Mouse (Mus musculus) C2C12 (cell line): ENCODE measurements around the gene Mrps7. TPM values are rescaled to one million over a fixed set of nuclear protein-coding genes. Genes with fewer than 3 reads are reported as not detected.

ENCODE experiments used
- H3K27me3 ChIP-seq: one replicate; pipeline ENCODE4 v1.6.1; 2011; ENCODE audit not compliant: control insufficient read depth, insufficient read depth, insufficient read length
- H3K36me3 ChIP-seq: one replicate; pipeline ENCODE4 v1.6.1; 2011; ENCODE audit not compliant: control insufficient read depth, insufficient read depth
- H3K4me3 ChIP-seq: one replicate; pipeline ENCODE4 v1.5.1; 2011; ENCODE audit warnings: mild to moderate bottlenecking, control low read depth; ENCODE audit not compliant: poor library complexity, insufficient read depth, severe bottlenecking
- H3K79me2 ChIP-seq: one replicate; pipeline ENCODE4 v1.6.1; 2011; ENCODE audit not compliant: control insufficient read depth, insufficient read depth
- H3K79me3 ChIP-seq: one replicate; pipeline ENCODE4 v1.6.1; 2011; ENCODE audit warnings: low read depth, control low read depth
- H3ac ChIP-seq: one replicate; pipeline ENCODE3; 2011; ENCODE audit warnings: low read depth; ENCODE audit not compliant: control insufficient read depth, insufficient read length
- CEBPB ChIP-seq: IDR thresholded peaks from one replicate; pipeline ENCODE4 v1.6.1; 2011; ENCODE audit warnings: low read depth, mild to moderate bottlenecking, control low read depth, moderate library complexity
- CTCF ChIP-seq: IDR thresholded peaks from one replicate; pipeline ENCODE4 v1.5.1; 2011; ENCODE audit not compliant: control insufficient read depth, insufficient read depth, insufficient read length
- FOSL1 ChIP-seq: IDR thresholded peaks from one replicate; pipeline ENCODE4 v1.8.0; 2011; ENCODE audit warnings: mild to moderate bottlenecking, low read length; ENCODE audit not compliant: poor library complexity, insufficient read depth, severe bottlenecking
- MAX ChIP-seq: IDR thresholded peaks from one replicate; pipeline ENCODE4 v1.6.1; 2011; ENCODE audit warnings: mild to moderate bottlenecking, control low read depth
- MYOD1 ChIP-seq: IDR thresholded peaks from one replicate; pipeline ENCODE4 v1.6.1; 2011; ENCODE audit warnings: low read depth; ENCODE audit not compliant: control insufficient read depth, insufficient read length
- MYOG ChIP-seq: IDR thresholded peaks from one replicate; pipeline ENCODE4 v1.6.1; 2011; ENCODE audit not compliant: control insufficient read depth, insufficient read length; ENCODE audit errors: extremely low read depth
- USF1 ChIP-seq: IDR thresholded peaks from one replicate; pipeline ENCODE4 v1.6.1; 2011; ENCODE audit warnings: low read depth, mild to moderate bottlenecking, control low read depth, moderate library complexity
- polyA plus RNA-seq: library from polyadenylated mRNA; unstranded; fragments of >200 nt; fragmentation: generic; extraction: Trizol; gene quantifications from one replicate; pipeline ENCODE4 v1.2.1, GENCODE M21; 2012; ENCODE audit warnings: missing spikeins

The Mrps7 gene
- polyA plus RNA-seq, 1 experiment: 79.7 TPM

DNA sequence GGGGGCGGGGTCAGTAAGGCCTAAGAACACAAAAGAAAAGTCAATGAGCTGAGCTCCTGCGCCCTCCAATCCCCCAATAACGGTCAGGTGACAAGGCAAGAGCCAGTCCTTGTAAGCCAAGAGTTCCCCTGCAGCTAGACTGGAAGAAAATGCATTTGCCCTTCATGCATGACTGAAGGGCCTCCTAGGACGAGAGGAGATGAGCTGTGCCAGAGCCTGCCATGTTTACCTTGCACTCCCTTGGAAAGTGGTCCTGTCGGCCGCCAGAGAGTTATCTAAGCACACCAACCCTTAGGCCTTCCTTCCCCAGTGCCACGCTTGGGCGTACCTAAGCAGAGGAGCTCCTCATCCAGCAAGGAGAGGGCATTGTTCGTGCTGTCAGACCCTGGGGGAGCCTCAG lies 15.7 kb upstream of the Mrps7 start:
- TF ChIP-seq CTCF (no peak), MYOG (no peak), MYOD1 (no peak), CEBPB (no peak), MAX (no peak), FOSL1 (no peak), USF1 (no peak)
- no peaks in the 10 kb centered on the region for H3K79me3 ChIP-seq
- no peak overlapping the region for H3ac ChIP-seq
- peaks cover 93% of the 10 kb centered on the region for H3K36me3 ChIP-seq
- H3K79me2 ChIP-seq: no peaks in the 10 kb centered on the region
- no peaks in the 10 kb centered on the region for H3K27me3 ChIP-seq
- no peak overlapping the region for H3K4me3 ChIP-seq

DNA sequence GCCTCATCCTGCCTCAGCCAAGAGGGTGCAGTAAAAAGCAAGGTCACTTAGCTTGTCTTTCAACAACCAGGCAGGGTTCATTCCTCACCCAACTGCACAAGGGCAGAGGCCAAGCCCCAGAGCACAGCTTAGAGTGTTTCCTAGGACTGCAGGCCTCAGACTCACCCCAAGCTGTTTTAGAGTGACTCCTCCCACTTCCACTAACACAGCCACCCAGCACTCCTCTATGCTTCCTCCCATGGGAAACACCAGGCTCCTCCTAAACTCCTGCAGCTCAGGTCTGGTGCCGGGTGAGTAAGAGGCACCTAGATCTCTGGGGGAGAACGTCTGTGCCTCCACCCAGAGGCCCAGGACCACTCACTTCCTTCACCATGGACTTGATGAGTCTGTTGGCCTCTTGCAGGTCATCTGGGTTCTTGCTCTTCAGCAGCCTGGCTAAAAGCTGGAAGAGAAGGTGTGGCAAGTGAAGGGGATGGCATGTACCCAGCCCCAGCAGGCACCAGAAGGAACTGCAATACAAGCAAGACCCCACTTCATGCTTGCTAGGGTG lies 13.1 kb upstream of the Mrps7 start:
- Histone ChIP-seq H3K27me3 (no peaks in the 10 kb centered on the region), H3K79me3 (peaks cover 5% of the 10 kb centered on the region), H3ac (no peak overlapping the region), H3K4me3 (no peak overlapping the region), H3K36me3 (peaks cover 89% of the 10 kb centered on the region), H3K79me2 (peaks cover 4% of the 10 kb centered on the region)
- TF ChIP-seq FOSL1 (no peak), USF1 (no peak), CTCF (no peak), MYOD1 (no peak), CEBPB (no peak)

DNA sequence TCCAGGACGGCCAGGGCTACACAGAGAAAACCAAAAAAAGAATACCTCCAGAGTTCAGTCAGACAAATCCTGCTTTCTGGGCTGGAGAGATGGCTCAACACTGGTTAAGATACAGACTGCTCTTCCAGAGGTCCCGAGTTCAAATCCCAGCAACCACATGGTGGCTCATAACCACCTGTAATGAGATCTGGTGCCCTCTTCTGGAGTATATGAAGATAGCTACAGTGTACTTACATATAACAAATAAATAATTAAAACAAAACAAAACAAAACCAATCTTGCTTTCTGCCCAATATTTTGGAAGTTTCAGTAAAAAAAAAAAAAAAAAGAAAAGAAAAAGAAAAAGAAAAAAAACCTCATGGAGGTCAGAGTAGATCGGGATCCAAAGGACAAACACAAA lies 8.5 kb upstream of the Mrps7 start:
- Histone ChIP-seq H3ac (no peak overlapping the region), H3K79me3 (peaks cover 29% of the 10 kb centered on the region), H3K4me3 (no peak overlapping the region), H3K36me3 (peaks cover 82% of the 10 kb centered on the region), H3K27me3 (no peaks in the 10 kb centered on the region), H3K79me2 (peaks cover 50% of the 10 kb centered on the region)
- TF ChIP-seq MAX (no peak), USF1 (no peak), MYOD1 (no peak), CEBPB (no peak), CTCF (no peak), FOSL1 (no peak), MYOG (no peak)

DNA sequence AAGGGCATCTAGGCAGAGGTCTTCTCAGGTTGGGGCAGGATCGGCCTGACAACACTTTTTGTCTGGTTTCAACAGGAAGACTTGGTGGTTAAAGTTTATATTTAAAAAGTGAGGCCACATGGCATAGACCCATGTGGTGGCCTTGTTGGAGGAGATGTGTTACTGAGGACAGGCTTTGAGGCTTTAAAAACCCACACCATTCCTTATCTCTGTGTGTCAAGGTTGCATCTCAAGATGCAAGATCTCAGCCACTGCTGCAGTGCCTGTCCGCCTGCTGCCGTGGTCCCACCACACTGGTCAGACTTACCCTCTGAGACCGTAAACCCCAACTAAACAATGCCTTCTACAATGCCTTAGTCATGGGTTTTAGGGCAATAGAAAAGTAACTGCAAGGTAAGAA lies 5.4 kb upstream of the Mrps7 start:
- H3K4me3 ChIP-seq: no peak overlapping the region
- no peaks in the 10 kb centered on the region for H3K27me3 ChIP-seq
- H3K79me3 ChIP-seq: peaks cover 54% of the 10 kb centered on the region
- H3ac ChIP-seq: no peak overlapping the region
- no peak for TF ChIP-seq USF1
- no peak for TF ChIP-seq MYOD1
- TF ChIP-seq MAX: no peak
- no peak for TF ChIP-seq CEBPB
- TF ChIP-seq CTCF: no peak
- TF ChIP-seq MYOG: no peak
- no peak for TF ChIP-seq FOSL1
- peaks cover 58% of the 10 kb centered on the region for H3K36me3 ChIP-seq
- H3K79me2 ChIP-seq: peaks cover 81% of the 10 kb centered on the region

DNA sequence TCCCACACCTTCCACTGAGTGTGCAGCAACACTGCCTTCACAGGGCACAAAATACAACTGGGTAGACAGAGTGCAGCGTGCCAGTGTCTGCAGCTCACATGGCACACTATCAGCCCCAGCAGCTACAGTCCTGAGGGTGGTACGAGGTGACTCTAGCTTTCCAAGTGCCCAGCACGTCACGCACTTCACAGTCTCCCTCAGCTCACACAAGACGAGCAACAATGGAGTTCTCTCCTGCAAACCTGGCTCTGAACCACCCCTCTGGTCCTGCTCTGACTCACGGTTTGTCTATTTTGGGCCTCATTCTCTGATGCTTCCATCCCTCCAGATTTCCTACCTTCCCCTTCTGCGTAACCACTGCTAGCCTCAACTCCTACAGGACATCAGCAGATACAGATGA lies 4.0 kb upstream of the Mrps7 start:
- TF ChIP-seq CEBPB (no peak), USF1 (no peak), MAX (no peak), MYOD1 (no peak), CTCF (no peak), MYOG (no peak), FOSL1 (no peak)
- H3K79me2 ChIP-seq: peaks cover 91% of the 10 kb centered on the region
- H3K36me3 ChIP-seq: peaks cover 46% of the 10 kb centered on the region
- H3K79me3 ChIP-seq: peaks cover 61% of the 10 kb centered on the region
- H3K4me3 ChIP-seq: no peak overlapping the region
- H3K27me3 ChIP-seq: no peaks in the 10 kb centered on the region
- no peak overlapping the region for H3ac ChIP-seq

DNA sequence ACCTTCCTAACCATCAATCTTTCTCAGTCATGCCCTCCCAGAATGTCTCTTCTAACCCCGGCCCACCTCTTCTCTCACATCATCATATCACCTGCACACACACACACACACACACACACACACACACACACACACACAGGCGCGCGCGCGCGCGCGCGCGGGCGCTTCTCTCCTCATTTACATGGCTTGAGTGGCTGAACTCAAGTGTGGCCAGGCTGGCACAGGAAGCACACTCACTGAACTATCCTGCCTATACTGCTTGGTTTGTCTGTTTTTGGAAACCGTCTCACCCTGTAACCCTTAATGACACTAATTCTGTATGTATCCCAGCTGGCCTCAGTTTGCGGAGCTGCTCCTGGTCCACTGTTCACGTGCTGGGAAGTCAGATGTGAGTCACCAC lies 3.0 kb upstream of the Mrps7 start:
- H3K79me2 ChIP-seq: peaks cover 100% of the 10 kb centered on the region
- H3K36me3 ChIP-seq: peaks cover 43% of the 10 kb centered on the region
- no peak for TF ChIP-seq MYOG
- peaks cover 61% of the 10 kb centered on the region for H3K79me3 ChIP-seq
- H3K27me3 ChIP-seq: no peaks in the 10 kb centered on the region
- no peak overlapping the region for H3K4me3 ChIP-seq
- no peak overlapping the region for H3ac ChIP-seq
